Mouse (Mus musculus) testis, adult 2 months (tissue): ENCODE results near the gene Clec2l. TPM values are rescaled to one million over a fixed set of nuclear protein-coding genes. Genes with fewer than 3 reads are reported as not detected.

ENCODE experiments used
- H3K27ac ChIP-seq: fragments of 200-500 bp; 2 replicates; pipeline ENCODE4 v1.5.1; 2012; ENCODE audit warnings: low read depth, low read length; ENCODE audit not compliant: control insufficient read depth, insufficient read depth
- H3K27me3 ChIP-seq: fragments of 200-500 bp; 2 replicates; pipeline ENCODE4 v1.6.1; 2012; ENCODE audit warnings: mild to moderate bottlenecking, low read length, moderate library complexity; ENCODE audit not compliant: control insufficient read depth, insufficient read depth
- H3K36me3 ChIP-seq: fragments of 200-500 bp; 2 replicates; pipeline ENCODE4 v1.6.1; 2012; ENCODE audit warnings: mild to moderate bottlenecking, low read length; ENCODE audit not compliant: control insufficient read depth, insufficient read depth
- H3K4me1 ChIP-seq: fragments of 200-500 bp; 2 replicates; pipeline ENCODE4 v1.6.1; 2012; ENCODE audit warnings: low read length; ENCODE audit not compliant: control insufficient read depth, insufficient read depth
- H3K4me3 ChIP-seq: fragments of 200-500 bp; 2 replicates; pipeline ENCODE4 v1.5.1; 2012; ENCODE audit warnings: low read depth, mild to moderate bottlenecking, low read length, moderate library complexity, mixed read lengths; ENCODE audit not compliant: control insufficient read depth
- CTCF ChIP-seq: fragments of 200-500 bp; IDR thresholded peaks from 2 replicates; pipeline ENCODE4 v1.5.1; 2012; ENCODE audit warnings: low read depth, mild to moderate bottlenecking, inconsistent platforms, low read length, moderate library complexity; ENCODE audit not compliant: control insufficient read depth, insufficient read depth, insufficient replicate concordance
- POLR2A ChIP-seq: fragments of 200-500 bp; IDR thresholded peaks from 2 replicates; pipeline ENCODE4 v1.6.1; 2012; ENCODE audit warnings: low read depth, mild to moderate bottlenecking, inconsistent platforms, low read length, moderate library complexity; ENCODE audit not compliant: control insufficient read depth
- polyA plus RNA-seq: library from polyadenylated mRNA; depleted of rRNA; stranded (reverse); fragments of >200 nt; gene quantifications from 2 replicates; pipeline ENCODE4 v1.2.3, GENCODE M21; 2012

Clec2l gene
- polyA plus RNA-seq, 1 experiment, result 0.41 TPM

DNA sequence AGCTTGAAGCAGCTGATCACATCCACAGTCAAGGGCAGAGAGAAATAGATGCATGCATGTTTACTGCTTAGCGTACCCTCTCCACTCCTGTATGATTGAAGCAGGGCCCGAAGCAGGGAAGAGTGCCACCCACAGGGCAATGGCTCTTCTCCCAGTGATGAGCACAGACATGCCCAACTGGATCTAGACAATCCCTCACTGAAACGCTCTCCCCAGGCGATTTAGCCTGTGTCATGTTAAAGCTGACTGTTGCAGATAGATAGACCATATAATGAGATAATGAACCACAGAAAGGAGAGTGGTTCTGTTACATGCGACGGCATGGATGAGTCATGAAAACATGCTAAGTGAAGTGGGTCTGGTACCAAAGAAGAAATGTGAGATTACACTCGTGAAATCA is 8.4 kb downstream of the Clec2l start:
- Histone ChIP-seq H3K4me1 (no peaks in the 10 kb centered on the region; the same call in 1 of the 2 replicates), H3K36me3 (no peaks in the 10 kb centered on the region), H3K27me3 (no peaks in the 10 kb centered on the region), H3K4me3 (no peak overlapping the region), H3K27ac (no peak overlapping the region)
- TF ChIP-seq CTCF (no peak), POLR2A (no peak)

DNA sequence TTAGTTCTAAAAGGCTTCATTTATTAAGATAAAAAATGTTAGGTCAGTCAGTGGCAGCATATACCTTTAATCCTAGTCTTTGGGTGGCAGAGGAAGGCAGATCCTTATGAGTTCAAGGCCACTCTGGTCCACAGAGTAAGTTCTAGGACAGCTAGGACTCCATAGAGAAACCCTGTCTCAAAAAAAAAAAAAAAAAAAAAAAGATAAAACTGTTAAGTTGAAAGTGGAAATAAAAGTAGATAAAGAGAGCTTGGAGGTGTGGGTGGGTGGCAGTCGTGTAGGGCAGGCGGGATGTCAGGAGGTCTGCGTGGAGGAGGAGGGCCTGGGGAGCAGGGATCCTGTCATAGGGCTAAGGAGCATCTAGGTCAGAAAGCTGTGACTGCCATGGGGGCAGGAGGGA is 9.1 kb downstream of the Clec2l start:
- H3K27ac ChIP-seq, result no peak overlapping the region
- no peaks in the 10 kb centered on the region for H3K36me3 ChIP-seq
- H3K4me3 ChIP-seq, result no peak overlapping the region
- no peaks in the 10 kb centered on the region for H3K27me3 ChIP-seq
- TF ChIP-seq POLR2A (no peak), CTCF (no peak)
- H3K4me1 ChIP-seq, result peaks cover 4% of the 10 kb centered on the region; the same call in 1 of the 2 replicates

DNA sequence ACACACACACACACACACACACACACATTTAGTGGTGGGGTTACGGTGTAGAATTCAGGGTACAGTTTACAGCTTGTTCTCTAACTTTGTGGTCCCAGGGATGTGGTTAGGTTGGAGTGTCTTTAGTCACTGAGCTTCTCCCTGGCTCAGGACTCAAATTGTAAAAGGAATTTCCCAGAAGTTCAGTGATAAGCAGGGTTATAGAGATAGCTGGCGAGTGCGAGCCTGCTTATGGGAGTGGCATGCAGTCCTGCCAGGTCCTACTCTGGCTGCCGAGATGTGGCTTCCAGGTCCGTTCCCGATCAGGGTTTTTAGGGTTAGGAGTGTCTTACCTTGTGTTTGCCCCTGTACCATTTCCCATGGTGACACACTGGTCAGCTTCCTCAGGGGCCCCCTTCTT is 13.3 kb downstream of the Clec2l start:
- Histone ChIP-seq H3K27me3 (no peaks in the 10 kb centered on the region), H3K4me3 (no peak overlapping the region), H3K36me3 (no peaks in the 10 kb centered on the region), H3K4me1 (peaks cover 13% of the 10 kb centered on the region), H3K27ac (no peak overlapping the region)
- no peak for TF ChIP-seq CTCF
- TF ChIP-seq POLR2A, result no peak

DNA sequence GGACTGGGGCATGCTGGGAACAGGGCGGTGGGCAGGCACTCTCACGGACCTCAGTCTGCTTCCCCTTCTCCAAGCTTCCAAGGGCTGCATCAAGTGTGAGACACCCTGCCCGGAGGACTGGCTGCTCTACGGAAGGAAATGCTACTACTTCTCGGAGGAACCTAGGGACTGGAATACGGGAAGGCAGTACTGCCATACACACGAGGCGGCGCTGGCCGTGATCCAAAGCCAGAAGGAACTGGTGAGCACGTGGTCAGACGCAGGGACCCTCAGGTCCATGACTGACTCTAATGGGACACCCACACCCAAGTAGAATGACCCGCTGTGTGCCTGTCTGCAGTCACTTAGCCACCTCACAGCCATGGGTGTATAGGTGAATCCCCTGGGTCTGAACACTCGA is 13.9 kb downstream of the Clec2l start:
- Histone ChIP-seq H3K36me3 (no peaks in the 10 kb centered on the region), H3K4me1 (peaks cover 13% of the 10 kb centered on the region), H3K4me3 (peak overlapping the region; percentile 27), H3K27me3 (no peaks in the 10 kb centered on the region), H3K27ac (no peak overlapping the region)
- TF ChIP-seq POLR2A (no peak), CTCF (no peak)

DNA sequence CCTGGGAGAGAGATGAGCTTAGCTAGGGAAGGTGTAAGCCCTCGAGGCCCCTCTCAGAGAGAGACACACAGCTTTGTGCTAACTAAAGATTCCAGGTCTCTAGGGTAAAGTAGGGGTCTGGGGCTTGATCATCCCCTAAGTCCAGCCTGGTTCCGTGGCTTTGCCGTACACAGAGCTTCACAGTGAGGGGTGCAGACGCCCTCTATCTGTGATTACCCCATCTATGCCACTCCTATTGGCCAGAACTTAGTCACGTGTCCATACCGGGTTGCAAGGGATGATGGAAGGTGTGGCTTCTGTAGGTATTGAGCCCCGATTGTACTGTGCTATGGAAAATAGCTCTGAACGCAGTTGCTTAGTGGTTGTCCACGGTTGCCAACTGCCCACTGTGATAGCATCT is 14.8 kb downstream of the Clec2l start:
- no peak for TF ChIP-seq POLR2A
- TF ChIP-seq CTCF, result no peak
- Histone ChIP-seq H3K4me3 (peak overlapping the region; percentile 63), H3K4me1 (peaks cover 13% of the 10 kb centered on the region), H3K36me3 (no peaks in the 10 kb centered on the region), H3K27me3 (no peaks in the 10 kb centered on the region), H3K27ac (no peak overlapping the region)

DNA sequence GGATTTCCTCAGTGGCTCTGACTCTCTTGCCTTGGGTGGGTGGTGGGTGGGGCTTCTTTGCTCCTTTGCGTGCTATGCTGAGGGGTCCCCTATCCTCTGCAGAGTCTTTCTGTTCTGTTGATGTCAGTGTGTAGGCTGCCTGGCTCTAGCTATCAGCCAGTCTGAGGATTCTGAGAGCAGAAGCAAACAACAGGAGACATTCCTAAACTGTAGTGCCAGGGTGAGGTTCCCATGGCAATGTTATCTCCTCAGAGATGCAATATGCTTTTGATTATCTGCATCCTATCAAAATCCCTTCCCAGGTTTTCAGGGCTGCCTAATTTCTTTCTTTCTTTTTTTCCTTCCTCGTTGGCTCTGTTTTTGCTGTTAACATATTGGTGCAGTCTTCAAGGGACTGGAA is 19.7 kb downstream of the Clec2l start:
- Histone ChIP-seq H3K4me1 (peaks cover 7% of the 10 kb centered on the region), H3K36me3 (no peaks in the 10 kb centered on the region), H3K27ac (no peak overlapping the region), H3K27me3 (no peaks in the 10 kb centered on the region), H3K4me3 (no peak overlapping the region)
- TF ChIP-seq CTCF, result no peak
- TF ChIP-seq POLR2A, result no peak

DNA sequence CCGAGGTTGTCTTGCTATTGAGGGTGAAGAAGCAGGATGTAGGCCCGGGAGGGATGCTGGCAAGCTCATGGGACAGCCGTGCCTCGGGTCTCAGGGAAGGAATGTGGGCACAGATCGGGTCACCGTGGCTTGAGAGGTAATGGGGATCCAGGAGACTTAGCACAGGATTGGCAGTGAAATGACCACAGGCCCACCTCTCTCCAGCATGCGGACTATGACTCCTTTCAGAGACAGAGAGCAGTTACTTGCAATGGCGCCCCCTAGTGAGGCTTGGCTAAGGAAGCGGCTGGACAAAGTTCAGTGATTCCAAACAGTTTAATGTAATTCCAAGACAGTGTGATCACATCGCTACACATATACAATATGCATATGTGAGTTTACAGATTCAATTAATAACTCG is 24.3 kb downstream of the Clec2l start:
- Histone ChIP-seq H3K27me3 (no peaks in the 10 kb centered on the region), H3K4me1 (0 out of 2 replicates have a peak, but pooled peaks cover 3% of the 10 kb centered on the region), H3K36me3 (no peaks in the 10 kb centered on the region), H3K27ac (no peak overlapping the region), H3K4me3 (no peak overlapping the region)
- TF ChIP-seq POLR2A (no peak), CTCF (peak; percentile 55; the same call in 1 of the 2 replicates)

DNA sequence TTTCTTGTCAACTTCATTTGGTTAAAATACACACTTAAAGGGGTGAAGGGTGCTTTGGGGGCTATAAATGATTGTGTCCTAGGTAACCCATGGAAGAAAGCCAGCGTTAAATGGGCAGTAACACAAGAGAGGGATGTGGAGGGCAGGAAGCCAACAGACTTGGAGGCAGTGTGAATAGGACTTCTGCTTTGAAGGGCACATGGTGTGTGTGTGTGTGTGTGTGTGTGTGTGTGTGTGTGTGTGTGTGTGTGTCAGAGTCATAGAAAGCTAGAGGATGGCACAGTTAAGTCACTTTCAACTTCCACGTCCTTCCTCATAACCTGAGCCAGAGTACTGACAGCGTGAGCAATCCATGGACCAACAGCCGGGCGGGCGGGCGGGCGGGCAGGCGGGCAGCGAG is 26.0 kb downstream of the Clec2l start:
- Histone ChIP-seq H3K27me3 (no peaks in the 10 kb centered on the region), H3K27ac (no peak overlapping the region), H3K36me3 (no peaks in the 10 kb centered on the region), H3K4me1 (0 out of 2 replicates have a peak, but pooled peaks cover 3% of the 10 kb centered on the region), H3K4me3 (no peak overlapping the region)
- no peak for TF ChIP-seq POLR2A
- TF ChIP-seq CTCF, result no peak
